Mouse (Mus musculus) limb, embryonic 11.5 days (tissue): Measurements from ENCODE around the gene Pou2f1. TPM values are rescaled to one million over a fixed set of nuclear protein-coding genes. Genes with fewer than 3 reads are reported as not detected.

Experiments
- ATAC-seq: fragments of 200-750 bp; cut with Nextera tagmentation; 2 replicates; pipeline ENCODE4 v1.8.0; 2017; ENCODE audit warnings: low read depth; ENCODE audit not compliant: insufficient number of reproducible peaks, low FRiP score, low TSS enrichment
- DNase-seq: peaks from one replicate; pipeline ENCODE4 v3.0.0-alpha.2; 2015; ENCODE audit warnings: low spot score
- H3K27ac ChIP-seq: fragments of 300-500 bp; sonication (generic); replicated peaks from 2 replicates; pipeline ENCODE4 v1.5.1; 2014; ENCODE audit warnings: low read depth, mild to moderate bottlenecking, low read length
- H3K27me3 ChIP-seq: fragments of 300-500 bp; sonication (generic); 2 replicates; pipeline ENCODE4 v1.6.1; 2014; ENCODE audit warnings: mild to moderate bottlenecking, low read length, mixed read lengths; ENCODE audit not compliant: control insufficient read depth, insufficient read depth
- H3K36me3 ChIP-seq: fragments of 300-500 bp; sonication (generic); 2 replicates; pipeline ENCODE4 v1.6.1; 2014; ENCODE audit warnings: mild to moderate bottlenecking, low read length, moderate library complexity, mixed read lengths; ENCODE audit not compliant: control insufficient read depth, insufficient read depth
- H3K4me1 ChIP-seq: fragments of 300-500 bp; sonication (generic); 2 replicates; pipeline ENCODE4 v1.6.1; 2014; ENCODE audit warnings: low read length, mixed read lengths; ENCODE audit not compliant: control insufficient read depth, insufficient read depth
- H3K4me2 ChIP-seq: fragments of 300-500 bp; sonication (generic); 2 replicates; pipeline ENCODE4 v1.6.1; 2014; ENCODE audit warnings: low read depth, mild to moderate bottlenecking, moderate library complexity; ENCODE audit not compliant: severe bottlenecking
- H3K4me3 ChIP-seq: fragments of 300-500 bp; sonication (generic); 2 replicates; pipeline ENCODE4 v1.5.1; 2014; ENCODE audit warnings: low read depth, low read length
- H3K9ac ChIP-seq: fragments of 300-500 bp; sonication (generic); 2 replicates; pipeline ENCODE4 v1.6.1; 2014; ENCODE audit warnings: mild to moderate bottlenecking, low read length
- H3K9me3 ChIP-seq: fragments of 300-500 bp; sonication (generic); 2 replicates; pipeline ENCODE4 v1.6.1; 2016; ENCODE audit warnings: low read length; ENCODE audit not compliant: control insufficient read depth
- WGBS: fragments of 180-500 bp; shearing (Covaris S2); extraction: QIAGEN DNeasy Blood & Tissue Kit; methylation state at CpG from one replicate; pipeline ENCODE4 v1.1.7; 2014; 5-methylcytosine and 5-hydroxymethylcytosine counted together
- polyA plus RNA-seq: library from polyadenylated mRNA; unstranded; fragments of >200 nt; fragmentation: Nextera tagmentation; extraction: Ambion mirVana; gene quantifications from 2 replicates; pipeline ENCODE4 v1.2.1, GENCODE M21; 2014

Pou2f1 gene
- polyA plus RNA-seq, 1 experiment from 2014 or later: 33.7 TPM

GRCm38 (mm10) chr1:165985186-165985585 lies 17.3 kb downstream of the Pou2f1 start:
- DNase-seq: no peak
- Histone ChIP-seq H3K27me3 (no peaks in the 10 kb centered on the region), H3K4me3 (no peak overlapping the region), H3K27ac (no peak overlapping the region), H3K9ac (no peak overlapping the region), H3K9me3 (no peaks in the 10 kb centered on the region), H3K4me2 (no peak overlapping the region), H3K36me3 (no peaks in the 10 kb centered on the region), H3K4me1 (no peaks in the 10 kb centered on the region)
- whole genome bisulfite sequencing: 96% methylated on average over 3 of the region's 3 CpGs
- ATAC-seq: no peak

GRCm38 (mm10) chr1:165976672-165977448 lies 25.6 kb downstream of the Pou2f1 start:
- 75% methylated on average over 7 of the region's 7 CpGs for WGBS
- no peak for ATAC-seq
- no peak overlapping the region for H3K4me3 ChIP-seq
- no peaks in the 10 kb centered on the region for H3K27me3 ChIP-seq
- no peak overlapping the region for H3K27ac ChIP-seq
- H3K36me3 ChIP-seq: no peaks in the 10 kb centered on the region
- H3K9me3 ChIP-seq: no peaks in the 10 kb centered on the region
- DNase-seq: no peak
- H3K4me1 ChIP-seq: no peaks in the 10 kb centered on the region
- H3K9ac ChIP-seq: no peak overlapping the region
- H3K4me2 ChIP-seq: no peak overlapping the region

GRCm38 (mm10) chr1:165969001-165969690 lies 33.3 kb downstream of the Pou2f1 start:
- Histone ChIP-seq H3K27me3 (no peaks in the 10 kb centered on the region), H3K4me1 (no peaks in the 10 kb centered on the region), H3K27ac (no peak overlapping the region), H3K9me3 (no peaks in the 10 kb centered on the region), H3K9ac (no peak overlapping the region), H3K4me2 (no peak overlapping the region), H3K36me3 (no peaks in the 10 kb centered on the region), H3K4me3 (no peak overlapping the region)
- no peak for DNase-seq
- ATAC-seq: no peak
- WGBS: 91% methylated on average over 3 of the region's 3 CpGs

- ATAC-seq (no peak), DNase-seq (peak; percentile 28)
- H3K4me2 ChIP-seq: no peak overlapping the region
- H3K4me3 ChIP-seq: no peak overlapping the region
- 60% methylated on average over 4 of the region's 4 CpGs for WGBS
- H3K4me1 ChIP-seq: no peaks in the 10 kb centered on the region
- no peaks in the 10 kb centered on the region for H3K36me3 ChIP-seq
- no peaks in the 10 kb centered on the region for H3K27me3 ChIP-seq
- no peaks in the 10 kb centered on the region for H3K9me3 ChIP-seq
- H3K27ac ChIP-seq: no peak overlapping the region
- H3K9ac ChIP-seq: no peak overlapping the region
Measured at GRCm38 (mm10) chr1:165967027-165967654, 35.3 kb downstream of the Pou2f1 start.

GRCm38 (mm10) chr1:165966156-165966914 lies 36.1 kb downstream of the Pou2f1 start:
- 84% methylated on average over 5 of the region's 5 CpGs for WGBS
- H3K9ac ChIP-seq: no peak overlapping the region
- H3K27me3 ChIP-seq: no peaks in the 10 kb centered on the region
- no peak overlapping the region for H3K4me2 ChIP-seq
- H3K27ac ChIP-seq: no peak overlapping the region
- ATAC-seq (no peak), DNase-seq (no peak)
- no peak overlapping the region for H3K4me3 ChIP-seq
- H3K9me3 ChIP-seq: no peaks in the 10 kb centered on the region
- no peaks in the 10 kb centered on the region for H3K36me3 ChIP-seq
- H3K4me1 ChIP-seq: no peaks in the 10 kb centered on the region

GRCm38 (mm10) chr1:165961676-165962364 lies 40.7 kb downstream of the Pou2f1 start:
- no peaks in the 10 kb centered on the region for H3K4me1 ChIP-seq
- no peak overlapping the region for H3K27ac ChIP-seq
- H3K4me2 ChIP-seq: no peak overlapping the region
- ATAC-seq: no peak
- H3K9me3 ChIP-seq: no peaks in the 10 kb centered on the region
- H3K27me3 ChIP-seq: no peaks in the 10 kb centered on the region
- WGBS: 72% methylated on average over 6 of the region's 6 CpGs
- no peak overlapping the region for H3K9ac ChIP-seq
- no peaks in the 10 kb centered on the region for H3K36me3 ChIP-seq
- DNase-seq: no peak
- no peak overlapping the region for H3K4me3 ChIP-seq

GRCm38 (mm10) chr1:165958159-165958558 lies 44.3 kb downstream of the Pou2f1 start:
- no peak for ATAC-seq
- H3K27ac ChIP-seq: no peak overlapping the region
- H3K27me3 ChIP-seq: no peaks in the 10 kb centered on the region
- H3K4me1 ChIP-seq: no peaks in the 10 kb centered on the region
- H3K4me2 ChIP-seq: no peak overlapping the region
- no peaks in the 10 kb centered on the region for H3K36me3 ChIP-seq
- no peak for DNase-seq
- H3K9ac ChIP-seq: no peak overlapping the region
- no peaks in the 10 kb centered on the region for H3K9me3 ChIP-seq
- no peak overlapping the region for H3K4me3 ChIP-seq
